Mouse (Mus musculus): ENCODE data around the gene Fat2. TPM values are rescaled to one million over a fixed set of nuclear protein-coding genes. Genes with fewer than 3 reads are reported as not detected.

The Fat2 gene
- total RNA-seq, 1 experiment from 2014 or later = not detected

DNA sequence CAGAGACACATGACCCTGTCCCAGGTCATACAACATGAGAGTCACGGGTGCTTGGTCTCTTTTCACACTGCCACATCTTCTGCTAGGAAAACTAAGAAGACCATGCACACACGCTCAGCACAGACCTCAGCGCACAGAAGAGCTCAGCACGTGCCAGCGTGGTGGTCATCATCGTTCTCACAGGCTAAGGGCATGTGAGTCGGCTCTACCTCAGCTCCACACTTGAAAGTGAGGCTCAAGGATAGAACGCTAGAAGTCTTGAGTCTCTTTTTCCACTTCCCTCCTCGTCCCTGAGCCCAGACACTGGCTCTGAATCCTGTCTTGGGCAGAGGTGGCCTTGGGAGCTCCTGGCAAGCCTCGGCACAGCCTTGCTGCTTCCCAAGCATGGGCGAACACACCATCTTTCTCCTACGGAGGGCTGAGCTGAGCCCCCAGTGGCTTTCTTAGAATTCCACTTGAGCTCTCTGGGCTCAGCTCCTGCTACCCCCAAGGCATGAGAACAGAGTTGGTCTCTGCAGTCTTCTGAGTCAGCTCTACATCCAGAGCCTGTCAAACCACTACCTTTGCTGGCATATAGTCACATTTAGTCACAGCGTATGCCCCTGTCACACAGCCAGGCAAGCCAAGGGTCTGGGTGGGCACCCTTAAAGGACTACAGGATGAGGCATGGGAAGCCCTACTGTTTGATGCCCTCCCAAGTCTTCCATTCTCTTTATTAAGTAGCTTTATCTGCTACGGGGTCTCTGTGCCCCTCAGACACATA lies 869 bp downstream of the Fat2 start:
- no peak for ATAC-seq (replicated peaks; ENCODE audit: insufficient number of reproducible peaks, low FRiP score, low TSS enrichment, poor library complexity, severe bottlenecking)

DNA sequence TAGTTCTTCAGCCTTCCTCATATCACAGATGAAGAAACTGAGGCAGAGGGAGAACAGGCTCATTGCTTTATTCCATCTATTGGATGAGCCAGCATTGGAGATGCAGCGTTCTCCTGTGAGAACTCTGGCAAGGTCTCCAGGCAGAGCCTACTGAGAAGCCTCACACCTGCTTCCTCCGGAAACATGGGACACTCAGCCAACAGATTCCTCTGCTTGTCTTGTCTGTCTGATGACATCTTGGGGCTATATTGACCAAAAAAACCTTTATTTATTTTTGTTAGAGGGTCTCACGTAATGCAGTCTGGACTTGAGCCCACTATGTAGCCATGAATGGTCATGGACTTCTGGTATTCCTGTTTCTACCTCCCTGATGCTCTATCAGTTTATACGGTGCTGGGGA lies 1.8 kb downstream of the Fat2 start:
- ATAC-seq (replicated peaks; ENCODE audit: insufficient number of reproducible peaks, low FRiP score, low TSS enrichment, poor library complexity, severe bottlenecking) = no peak

DNA sequence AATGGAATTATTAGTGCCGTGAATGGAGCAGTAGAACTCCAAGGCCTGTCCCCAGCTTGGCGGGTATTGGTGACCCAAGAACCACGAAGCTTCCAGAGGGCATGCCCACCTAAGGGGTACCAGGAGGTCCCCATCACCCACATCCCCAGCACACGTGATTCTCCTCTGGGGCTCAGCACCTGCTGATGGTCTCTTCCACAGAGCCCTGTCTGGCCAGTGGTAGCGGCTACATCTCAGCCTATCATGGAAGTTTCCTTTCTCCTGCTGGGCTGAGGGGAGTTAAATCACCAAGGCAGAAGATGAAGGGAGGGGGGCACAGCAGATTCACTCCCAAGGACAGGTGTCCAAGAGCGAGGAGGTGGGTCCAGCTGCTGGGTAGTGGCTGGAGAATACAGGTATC lies 2.3 kb downstream of the Fat2 start:
- ATAC-seq (replicated peaks; ENCODE audit: insufficient number of reproducible peaks, low FRiP score, low TSS enrichment, poor library complexity, severe bottlenecking) = no peak

DNA sequence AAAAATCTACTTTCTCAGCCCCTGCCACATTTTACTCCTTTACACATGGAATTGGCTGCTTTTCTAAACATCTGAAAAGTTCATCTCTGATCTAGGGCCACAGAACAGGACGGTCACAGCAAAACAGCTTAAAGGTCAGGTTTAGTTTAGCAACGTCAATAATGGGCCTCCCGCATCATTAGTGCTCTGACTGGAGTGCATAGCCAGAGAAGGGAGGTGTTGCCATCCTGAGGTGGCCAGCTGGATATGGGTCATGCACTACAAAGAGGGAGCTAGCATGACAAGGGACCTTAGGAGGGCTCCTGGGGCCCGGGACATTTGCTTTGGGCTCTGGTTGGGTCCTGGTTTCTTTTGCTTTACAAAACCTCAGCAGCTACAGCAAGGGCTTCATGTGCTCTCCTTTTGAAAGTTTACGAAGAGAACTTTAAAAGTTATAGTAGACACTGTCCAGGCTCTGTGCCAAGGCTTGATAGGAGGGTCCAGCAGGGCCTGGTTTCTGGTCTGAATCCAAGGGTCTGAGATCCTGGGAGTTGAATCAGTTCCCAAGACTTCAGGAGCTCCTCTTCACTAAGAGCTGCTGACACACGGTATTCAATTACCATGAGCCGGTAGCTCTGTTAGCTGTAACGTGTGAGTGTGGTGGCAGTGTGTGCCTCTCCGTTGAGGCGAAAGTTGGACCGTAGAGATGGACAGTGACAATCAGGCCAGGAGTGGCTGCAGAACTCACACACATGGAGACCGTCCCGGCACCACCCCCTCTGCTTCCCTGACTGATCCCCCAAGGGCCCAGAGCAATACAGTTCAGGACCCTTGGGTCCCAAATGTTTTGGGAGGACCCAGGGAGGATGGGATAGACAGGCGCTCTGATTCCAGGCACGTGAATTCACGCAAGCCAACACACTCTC lies 6.2 kb downstream of the Fat2 start:
- no peak for ATAC-seq (replicated peaks; ENCODE audit: insufficient number of reproducible peaks, low FRiP score, low TSS enrichment, poor library complexity, severe bottlenecking)

DNA sequence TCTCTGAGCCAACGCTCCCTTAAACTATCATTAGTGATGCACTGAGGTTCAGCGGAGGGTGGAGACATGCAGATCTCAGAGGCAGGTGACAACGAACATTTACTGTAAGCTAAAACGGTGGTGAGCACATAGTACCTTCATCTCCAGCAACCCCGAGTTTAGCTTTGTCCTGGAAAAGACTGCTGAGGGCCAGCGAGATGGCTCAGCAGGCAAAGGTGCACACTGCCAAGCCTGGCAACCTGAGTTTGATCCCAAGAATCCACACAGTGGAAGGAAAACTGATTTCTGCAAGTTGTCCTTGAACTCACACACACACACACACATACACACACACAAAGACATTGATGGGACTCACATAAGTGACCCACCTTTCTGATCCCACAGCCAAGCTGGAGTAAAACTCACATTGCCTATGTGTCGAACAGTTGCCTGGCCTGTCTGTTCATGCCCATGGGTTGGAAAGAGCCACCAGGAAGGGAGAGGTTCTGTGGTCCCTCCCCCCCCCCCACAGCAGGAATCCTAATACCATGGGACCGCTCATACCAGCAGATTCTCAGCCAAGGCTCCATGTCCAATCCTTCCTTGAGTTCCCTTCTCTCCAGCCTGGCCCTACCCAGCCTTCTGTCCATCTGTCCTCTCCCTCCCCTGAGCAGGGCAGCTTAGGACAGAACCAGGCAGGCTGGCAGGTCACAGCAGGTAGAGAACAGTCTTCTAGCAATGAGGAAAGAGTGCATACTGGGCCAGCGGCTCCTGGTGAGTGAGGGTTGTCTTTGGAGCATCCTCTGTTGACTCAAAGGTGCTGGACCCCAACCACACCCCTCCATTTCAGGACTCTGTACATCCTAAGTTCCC lies 8.6 kb downstream of the Fat2 start:
- no peak for ATAC-seq (replicated peaks; ENCODE audit: insufficient number of reproducible peaks, low FRiP score, low TSS enrichment, poor library complexity, severe bottlenecking)

DNA sequence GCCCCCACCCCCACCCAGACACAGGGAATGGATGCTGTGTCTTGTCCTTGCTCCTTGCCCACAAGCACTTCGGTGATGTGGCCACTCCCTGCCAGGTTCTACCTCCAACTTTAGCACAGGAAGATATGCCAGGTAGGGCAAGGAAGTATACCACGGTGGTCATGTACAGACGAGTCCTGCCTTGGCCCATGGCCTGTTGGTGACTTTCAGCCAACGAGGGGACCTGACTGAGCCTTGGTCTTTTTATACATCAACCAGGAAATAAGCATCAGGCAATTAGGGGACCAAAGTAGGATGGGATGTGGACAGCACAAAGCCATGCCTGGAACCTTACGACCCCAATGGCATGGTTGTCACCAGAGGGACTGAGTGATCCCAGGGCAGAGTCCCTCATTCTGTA lies 9.3 kb downstream of the Fat2 start:
- no peak for ATAC-seq (replicated peaks; ENCODE audit: insufficient number of reproducible peaks, low FRiP score, low TSS enrichment, poor library complexity, severe bottlenecking)

DNA sequence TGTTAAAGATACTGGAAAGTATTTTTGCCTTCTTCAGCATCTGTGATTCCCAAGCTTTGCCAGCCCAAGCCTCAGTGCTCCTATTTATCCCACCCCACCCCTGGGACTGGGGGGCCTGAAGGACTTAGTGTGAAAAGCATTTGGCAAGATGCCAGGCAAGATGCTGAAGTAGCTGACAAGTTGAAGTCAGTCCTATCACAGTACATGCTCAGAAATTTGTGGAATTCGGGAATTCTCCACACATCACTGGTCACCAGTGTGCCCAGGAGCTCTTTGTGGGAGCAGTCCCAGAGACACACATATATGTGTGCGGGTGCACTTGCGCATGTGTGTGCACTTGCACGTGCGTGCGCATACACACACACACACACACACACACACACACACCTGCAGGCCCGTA lies 10.2 kb downstream of the Fat2 start:
- no peak for ATAC-seq (replicated peaks; ENCODE audit: insufficient number of reproducible peaks, low FRiP score, low TSS enrichment, poor library complexity, severe bottlenecking)

DNA sequence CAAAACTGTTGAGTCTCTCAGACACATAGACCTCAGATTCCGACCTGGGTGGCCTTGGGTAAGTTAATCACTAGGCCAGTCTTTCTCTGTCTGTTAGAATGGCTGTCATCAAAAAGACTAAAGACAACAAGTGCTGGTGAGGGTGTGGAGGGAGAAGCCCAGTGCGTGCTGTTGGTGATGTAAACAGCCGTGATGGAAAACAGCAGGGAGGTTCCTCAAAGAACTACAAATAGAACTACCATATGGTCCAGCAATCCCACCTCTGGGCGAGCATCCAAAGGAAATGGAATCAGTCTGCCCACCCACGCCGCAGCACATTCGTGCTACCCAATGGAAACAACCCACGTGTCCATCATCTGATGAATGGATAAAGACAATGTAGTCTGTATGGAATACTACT lies 12.5 kb downstream of the Fat2 start:
- ATAC-seq (replicated peaks; ENCODE audit: insufficient number of reproducible peaks, low FRiP score, low TSS enrichment, poor library complexity, severe bottlenecking) = no peak

DNA sequence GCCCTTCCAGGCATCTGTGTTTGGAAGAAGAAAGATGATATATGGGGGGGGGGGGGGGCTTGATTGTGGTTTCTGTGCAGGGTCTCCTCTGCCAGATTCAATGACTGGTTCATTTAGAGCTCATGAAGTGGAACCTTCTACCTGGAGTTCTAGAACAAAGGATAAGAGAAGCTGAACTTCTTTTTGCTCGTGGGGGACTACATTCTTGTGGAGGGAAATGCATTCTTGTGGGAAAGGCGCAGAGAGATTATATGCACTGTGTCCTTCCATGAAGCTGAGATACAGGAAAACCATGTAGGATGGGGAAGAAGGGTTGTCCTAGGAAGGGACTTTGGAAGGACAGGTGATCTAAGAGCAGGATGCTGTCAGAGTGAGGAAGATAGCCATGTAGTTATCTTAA lies 15.4 kb downstream of the Fat2 start:
- ATAC-seq (replicated peaks; ENCODE audit: insufficient number of reproducible peaks, low FRiP score, low TSS enrichment, poor library complexity, severe bottlenecking) = no peak

DNA sequence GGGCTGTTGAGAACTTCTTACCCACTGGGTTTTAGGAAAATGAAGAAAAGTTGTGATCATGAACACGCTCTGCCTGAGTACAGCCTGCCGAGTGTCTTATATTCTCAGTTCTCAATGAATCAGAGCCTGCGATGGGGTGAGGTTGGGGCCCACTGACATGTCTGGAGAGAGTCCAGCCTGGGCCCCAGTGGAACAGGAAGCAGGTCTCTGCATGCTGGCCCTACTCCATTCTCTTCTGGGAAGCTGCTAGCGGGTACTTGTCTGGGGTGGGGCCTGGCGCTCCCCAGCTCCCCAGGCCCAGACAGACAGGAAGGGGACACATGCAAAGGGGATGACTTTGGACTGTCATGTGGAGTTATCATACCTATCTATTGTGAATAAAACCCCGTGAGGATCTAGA lies 20.4 kb downstream of the Fat2 start:
- no peak for ATAC-seq (replicated peaks; ENCODE audit: insufficient number of reproducible peaks, low FRiP score, low TSS enrichment, poor library complexity, severe bottlenecking)

DNA sequence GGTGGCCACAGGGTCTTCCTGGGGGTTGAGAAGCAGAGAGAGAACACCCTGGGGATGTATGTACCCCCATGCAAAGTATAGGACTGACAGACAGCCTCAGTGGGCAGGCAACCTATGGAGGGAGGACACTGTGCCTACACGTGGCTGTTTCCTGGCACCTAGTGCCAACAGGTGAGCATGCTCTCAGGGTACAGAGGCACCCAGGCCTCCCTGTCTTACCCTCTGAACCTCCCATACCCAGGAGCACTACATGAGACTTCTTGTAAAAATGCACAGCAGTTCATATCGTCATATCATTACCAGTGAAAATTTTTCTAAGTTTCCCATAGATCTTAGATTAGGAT lies 21.7 kb downstream of the Fat2 start:
- ATAC-seq (replicated peaks; ENCODE audit: insufficient number of reproducible peaks, low FRiP score, low TSS enrichment, poor library complexity, severe bottlenecking) = no peak

DNA sequence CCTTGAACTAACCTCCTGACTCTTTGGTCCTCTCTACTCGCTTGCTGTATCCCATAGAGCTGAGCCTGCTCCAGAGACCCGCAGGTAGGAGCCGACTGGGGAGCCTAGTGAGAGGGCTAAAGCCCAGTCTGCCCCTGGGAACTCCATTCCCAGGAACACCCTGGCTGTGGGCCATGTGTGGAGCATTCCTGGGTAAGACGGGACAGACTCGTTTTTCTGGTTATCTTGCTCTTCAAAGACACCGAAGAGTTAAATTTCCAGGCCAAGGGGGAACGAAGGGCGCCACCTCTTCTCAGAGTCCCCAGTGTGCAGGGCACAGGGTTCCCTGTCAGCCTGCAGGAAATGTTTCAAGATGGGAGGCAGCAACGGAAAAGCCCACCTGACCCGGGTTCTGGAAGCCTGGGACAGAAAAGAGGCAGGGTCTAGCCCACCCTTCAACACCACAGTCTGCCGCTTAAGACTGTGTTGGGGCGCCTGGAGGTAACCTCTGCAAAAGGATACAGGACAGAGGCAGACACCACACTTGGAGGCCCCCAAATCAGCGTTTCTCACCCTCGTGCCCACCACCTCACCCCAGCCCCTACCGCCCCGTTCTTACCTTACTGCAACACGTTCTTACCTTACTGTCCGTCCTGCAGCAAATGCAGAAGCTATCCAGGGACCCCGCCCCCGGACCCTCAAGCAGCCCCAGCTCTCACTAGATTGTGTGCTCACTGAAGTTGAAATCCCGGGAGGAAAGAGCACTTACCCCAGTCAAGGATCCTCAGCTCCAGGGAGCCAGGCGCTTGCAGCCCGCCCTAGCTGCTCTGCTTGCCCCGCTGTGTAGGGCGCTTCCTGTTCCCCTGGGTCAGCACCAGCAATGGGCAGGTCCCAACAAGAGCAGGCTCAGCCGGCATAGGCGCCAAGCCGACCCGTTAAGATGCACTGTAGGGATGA lies 22.3 kb downstream of the Fat2 start:
- no peak for ATAC-seq (replicated peaks; ENCODE audit: insufficient number of reproducible peaks, low FRiP score, low TSS enrichment, poor library complexity, severe bottlenecking)

DNA sequence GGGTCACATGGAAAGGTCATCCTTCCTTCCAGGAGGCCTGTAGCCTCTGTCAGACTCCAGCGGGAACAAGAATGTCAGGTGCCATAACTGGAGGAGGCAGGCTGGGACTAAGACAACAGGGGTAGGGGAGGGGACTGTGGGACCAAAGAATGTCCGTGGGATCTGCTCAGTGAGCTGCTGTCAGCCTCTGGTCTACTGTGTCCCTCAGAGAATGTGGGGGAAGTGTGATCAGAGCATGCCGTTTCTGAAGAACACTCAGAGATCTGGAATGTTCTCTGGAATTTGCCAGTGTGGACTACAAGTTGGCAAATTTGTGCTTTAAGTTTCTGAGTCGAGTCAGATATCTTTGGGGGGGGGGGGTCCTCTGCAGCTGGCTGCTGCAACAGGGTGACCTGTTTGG lies 34.0 kb downstream of the Fat2 start:
- ATAC-seq (replicated peaks; ENCODE audit: insufficient number of reproducible peaks, low FRiP score, low TSS enrichment, poor library complexity, severe bottlenecking) = no peak

DNA sequence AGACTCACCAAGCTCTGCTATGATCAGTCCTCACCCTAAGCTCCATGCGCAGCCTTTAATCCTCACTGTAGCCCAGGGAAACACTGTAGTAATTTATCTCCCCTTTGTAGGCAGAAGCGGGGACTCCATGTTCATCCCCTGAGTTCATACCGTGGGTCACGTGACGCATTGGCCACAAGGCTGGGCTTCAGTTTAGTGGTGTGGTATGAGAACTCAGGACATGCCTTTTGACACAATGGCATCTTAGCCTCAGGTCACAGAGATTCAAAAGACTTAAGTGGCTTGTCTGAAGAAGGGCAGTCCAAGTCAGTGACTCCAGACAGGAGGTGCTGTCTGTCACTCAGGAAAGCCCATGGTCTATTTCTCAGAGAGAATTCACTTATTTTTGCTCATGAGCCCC lies 43.2 kb downstream of the Fat2 start:
- no peak for ATAC-seq (replicated peaks; ENCODE audit: insufficient number of reproducible peaks, low FRiP score, low TSS enrichment, poor library complexity, severe bottlenecking)

DNA sequence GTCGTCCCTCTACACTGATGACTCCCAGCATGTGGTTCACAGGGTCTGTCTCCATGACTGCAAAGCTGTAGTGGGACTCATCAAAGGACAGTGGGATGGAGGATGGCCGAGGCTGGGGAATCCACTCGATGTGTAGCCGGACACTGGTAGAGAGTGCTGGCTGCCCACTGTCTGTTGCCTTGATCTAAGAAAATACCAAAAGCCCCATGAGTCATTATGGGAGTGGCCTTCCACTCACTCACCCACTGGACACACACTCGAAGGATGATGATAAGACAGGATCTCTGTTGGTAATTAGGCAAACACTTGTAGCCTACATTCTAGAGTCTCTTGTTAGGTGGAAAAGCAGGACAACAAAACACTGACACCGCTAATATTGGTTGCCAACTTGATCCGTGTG lies 44.5 kb downstream of the Fat2 start:
- no peak for ATAC-seq (replicated peaks; ENCODE audit: insufficient number of reproducible peaks, low FRiP score, low TSS enrichment, poor library complexity, severe bottlenecking)

DNA sequence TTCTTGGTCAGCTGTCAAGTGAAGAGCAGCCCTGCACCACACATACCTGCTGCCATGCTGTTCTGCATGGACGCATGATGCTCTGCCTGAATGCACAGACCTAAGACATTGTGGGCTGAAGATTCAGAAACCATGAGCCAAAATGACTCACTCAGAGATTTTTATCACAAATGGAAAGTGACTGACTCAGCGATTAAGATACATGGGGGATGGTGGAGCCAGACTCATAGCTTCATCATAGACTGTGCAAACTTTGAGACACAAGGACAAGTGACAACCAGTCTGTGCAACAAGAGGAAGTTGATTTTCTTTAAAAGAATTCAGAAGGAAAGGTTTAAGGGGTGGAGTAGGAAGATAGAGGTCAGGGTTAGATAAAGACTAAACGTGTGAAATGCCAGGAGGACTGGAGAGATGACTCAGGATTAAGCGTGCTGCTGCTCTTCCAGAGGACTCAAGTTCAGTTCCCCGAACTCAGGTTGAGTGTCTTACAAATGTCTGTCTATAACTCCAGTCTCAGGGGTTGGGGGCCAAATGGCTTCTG lies 46.4 kb downstream of the Fat2 start:
- ATAC-seq (replicated peaks; ENCODE audit: insufficient number of reproducible peaks, low FRiP score, low TSS enrichment, poor library complexity, severe bottlenecking) = no peak

DNA sequence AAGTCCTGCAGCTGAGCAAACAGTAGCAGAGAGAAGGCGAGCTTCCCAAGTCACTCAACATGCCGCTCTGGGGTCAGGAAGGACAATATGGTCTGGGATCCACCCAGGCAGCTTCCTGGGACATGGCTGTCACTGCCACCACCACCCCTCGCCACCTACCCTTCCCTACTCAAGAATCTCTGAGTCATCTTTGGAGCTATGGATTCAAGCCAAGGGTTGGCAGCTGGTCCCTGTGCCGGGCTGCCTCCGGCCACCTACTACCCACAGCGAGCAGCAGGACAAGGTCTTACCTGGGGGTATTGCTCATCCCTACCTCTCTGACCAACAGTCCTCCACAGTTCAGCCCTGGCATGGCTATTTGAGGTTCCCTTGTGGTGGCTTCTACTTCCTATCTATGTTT lies 61.6 kb downstream of the Fat2 start:
- ATAC-seq (replicated peaks; ENCODE audit: insufficient number of reproducible peaks, low FRiP score, low TSS enrichment, poor library complexity, severe bottlenecking) = no peak

DNA sequence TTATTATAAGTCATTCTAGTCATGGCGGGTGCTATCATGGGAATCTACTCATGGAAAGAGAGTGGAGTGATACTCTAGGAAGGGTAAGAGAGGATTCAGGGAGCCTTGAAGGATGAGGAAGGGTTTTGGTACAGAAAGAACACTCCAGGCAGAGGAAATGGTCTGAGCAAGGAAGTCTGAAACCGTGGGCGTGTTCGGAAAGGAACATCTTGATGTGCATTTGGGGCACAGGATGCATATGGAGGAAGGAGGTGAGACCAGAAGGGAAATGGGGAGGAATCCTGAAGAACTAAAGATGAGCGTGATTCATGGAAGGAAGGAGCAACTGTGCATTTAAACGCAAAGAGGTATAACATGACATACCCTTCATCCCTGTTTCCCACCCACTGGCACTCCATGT lies 67.8 kb downstream of the Fat2 start:
- ATAC-seq (replicated peaks; ENCODE audit: insufficient number of reproducible peaks, low FRiP score, low TSS enrichment, poor library complexity, severe bottlenecking) = no peak
